Mouse (Mus musculus): Measurements from ENCODE around the gene Ormdl3. TPM values are rescaled to one million over a fixed set of nuclear protein-coding genes. Genes with fewer than 3 reads are reported as not detected.

Gene Ormdl3
- 96.0 TPM for polyA plus RNA-seq (2017; shearing (Covaris generic))

GRCm38 (mm10) chr11:98586892-98587563, at the start of gene Ormdl3:
TSS of gene Ormdl3 (minus strand) at chr11:98587368.

GRCm38 (mm10) chr11:98625611-98626410, 38.6 kb upstream of the Ormdl3 start, which contains the start of the genes Gm12355 and Gsdma3:
TSS of gene Gm12355 (minus strand) at chr11:98625661.
TSS of gene Gsdma3 (plus strand) at chr11:98626360.

GRCm38 (mm10) chr11:98597991-98598390, 10.8 kb upstream of the Ormdl3 start, which contains the start of gene Lrrc3c:
TSS of gene Lrrc3c (plus strand) at chr11:98598291.

GRCm38 (mm10) chr11:98550975-98551828, 36.0 kb downstream of the Ormdl3 start, which contains the start of gene Zpbp2:
TSS of gene Zpbp2 (plus strand) at chr11:98551097.

GRCm38 (mm10) chr11:98545711-98546231, 41.4 kb downstream of the Ormdl3 start, which contains the start of gene Ikzf3:
TSS of gene Ikzf3 (minus strand) at chr11:98546031.

Other genes starting within 250 kb of the Ormdl3 start
- gene Ppp1r1b, start 239.0 kb downstream of the Ormdl3 start, polyA plus RNA-seq (2017; shearing (Covaris generic)) = not detected
- 88.3 TPM for gene Stard3, start 229.0 kb downstream of the Ormdl3 start, polyA plus RNA-seq (2017; shearing (Covaris generic))
- not detected for gene Tcap, start 203.6 kb downstream of the Ormdl3 start, polyA plus RNA-seq (2017; shearing (Covaris generic))
- not detected for gene Pnmt, start 200.9 kb downstream of the Ormdl3 start, polyA plus RNA-seq (2017; shearing (Covaris generic))
- 16.4 TPM for gene Pgap3, start 186.9 kb downstream of the Ormdl3 start, polyA plus RNA-seq (2017; shearing (Covaris generic))
- gene Erbb2, start 174.9 kb downstream of the Ormdl3 start, polyA plus RNA-seq (2017; shearing (Covaris generic)) = 0.45 TPM
- gene Mien1, start 148.4 kb downstream of the Ormdl3 start, polyA plus RNA-seq (2017; shearing (Covaris generic)) = 179 TPM
- 7.2 TPM for gene Grb7, start 141.0 kb downstream of the Ormdl3 start, polyA plus RNA-seq (2017; shearing (Covaris generic))
- 76.7 TPM for gene Ikzf3, start 41.3 kb downstream of the Ormdl3 start, polyA plus RNA-seq (2017; shearing (Covaris generic))
- 4.4 TPM for gene Zpbp2, start 36.3 kb downstream of the Ormdl3 start, polyA plus RNA-seq (2017; shearing (Covaris generic))
- not detected for gene Lrrc3c, start 10.9 kb upstream of the Ormdl3 start, polyA plus RNA-seq (2017; shearing (Covaris generic))
- gene Gm12355, start 38.3 kb upstream of the Ormdl3 start, polyA plus RNA-seq (2017; shearing (Covaris generic)) = 4.4 TPM
- gene Gsdma3, start 39.0 kb upstream of the Ormdl3 start, polyA plus RNA-seq (2017; shearing (Covaris generic)) = not detected
- gene Gsdma2, start 59.4 kb upstream of the Ormdl3 start, polyA plus RNA-seq (2017; shearing (Covaris generic)) = not detected
- gene Gsdma, start 77.0 kb upstream of the Ormdl3 start, polyA plus RNA-seq (2017; shearing (Covaris generic)) = not detected
- gene Psmd3, start 95.2 kb upstream of the Ormdl3 start, polyA plus RNA-seq (2017; shearing (Covaris generic)) = 115 TPM
- not detected for gene Csf3, start 113.9 kb upstream of the Ormdl3 start, polyA plus RNA-seq (2017; shearing (Covaris generic))
- gene Med24, start 142.1 kb upstream of the Ormdl3 start, polyA plus RNA-seq (2017; shearing (Covaris generic)) = 70.6 TPM
- 6.0 TPM for gene Thra, start 153.3 kb upstream of the Ormdl3 start, polyA plus RNA-seq (2017; shearing (Covaris generic))
- gene Nr1d1, start 188.0 kb upstream of the Ormdl3 start, polyA plus RNA-seq (2017; shearing (Covaris generic)) = 10.0 TPM
- 14.0 TPM for gene Msl1, start 208.1 kb upstream of the Ormdl3 start, polyA plus RNA-seq (2017; shearing (Covaris generic))
- gene Casc3, start 217.5 kb upstream of the Ormdl3 start, polyA plus RNA-seq (2017; shearing (Covaris generic)) = 15.3 TPM
- 0.18 TPM for gene Rapgefl1, start 249.4 kb upstream of the Ormdl3 start, polyA plus RNA-seq (2017; shearing (Covaris generic))